Mouse (Mus musculus): Measurements from ENCODE around the gene Stab2. TPM values are rescaled to one million over a fixed set of nuclear protein-coding genes. Genes with fewer than 3 reads are reported as not detected.

Stab2 gene
- total and polyA plus RNA-seq, 3 experiments = 0.09 TPM; not detected in 2

DNA sequence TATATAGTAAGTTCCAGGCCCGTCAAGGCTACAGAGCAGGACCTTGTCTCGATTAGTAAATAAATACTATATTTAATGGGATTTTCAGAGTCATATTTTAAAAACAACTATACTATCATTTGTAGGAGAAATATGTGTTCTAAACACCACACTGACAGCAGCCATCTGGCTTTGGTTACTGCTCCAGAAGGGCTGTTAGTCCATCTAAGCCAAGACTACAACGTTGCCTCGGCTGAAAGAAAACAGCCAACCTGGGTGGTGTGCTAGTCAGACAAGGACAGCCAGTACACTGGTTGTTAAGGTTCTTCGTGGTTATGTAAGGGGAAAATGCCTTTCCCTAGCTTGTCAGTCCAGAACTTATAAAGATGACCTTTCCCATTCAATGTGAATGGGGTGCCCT, 165.2 kb downstream of the Stab2 start:
- no peak for TF ChIP-seq JUN (IDR thresholded peaks at IDR 0.05; ENCODE audit: insufficient read depth, low read depth, low read length)
- no peak for TF ChIP-seq IRF4 (IDR thresholded peaks at IDR 0.05; ENCODE audit: low read depth, low read length)
- no peak for TF ChIP-seq PAX5 (IDR thresholded peaks at IDR 0.05; ENCODE audit: low read length)
- TF ChIP-seq ZNF384 (IDR thresholded peaks at IDR 0.05; ENCODE audit: low read depth, low read length) = no peak
- no peak for TF ChIP-seq KAT2A (IDR thresholded peaks at IDR 0.05; ENCODE audit: insufficient replicate concordance, low read length)
- TF ChIP-seq RCOR1 (conservative IDR thresholded peaks at IDR 0.05; ENCODE audit: low read depth, low read length) = no peak
- no peak for TF ChIP-seq USF1 (IDR thresholded peaks at IDR 0.05; ENCODE audit: low read depth, low read length)
- TF ChIP-seq MAFK (IDR thresholded peaks at IDR 0.05; ENCODE audit: insufficient replicate concordance, low read length) = no peak
- no peak for TF ChIP-seq NRF1 (IDR thresholded peaks at IDR 0.05; ENCODE audit: low read depth, low read length)
- no peak for TF ChIP-seq UBTF (IDR thresholded peaks at IDR 0.05; ENCODE audit: low read depth, low read length)
- H3K9me3 ChIP-seq (replicated peaks; ENCODE audit: low read length) = no peaks in the 10 kb centered on the region
- no peak overlapping the region for H3K4me3 ChIP-seq (replicated peaks in 1 of 3; ENCODE audit: low read depth in 2 of 3, low read length in 2 of 3, poor library complexity in 1 of 3)
- no peak overlapping the region for H3K27ac ChIP-seq (ENCODE audit: insufficient read depth, low read depth)
- peaks cover 0 to 24% of the 10 kb centered on the region in 2 experiments; a peak in 2 of 4 replicates for H3K4me1 ChIP-seq (ENCODE audit: control insufficient read depth in 1 of 2, insufficient read depth in 2 of 2)
- H3K9ac ChIP-seq (ENCODE audit: insufficient read depth, low read depth) = no peak overlapping the region
- no peak overlapping the region for H3K4me2 ChIP-seq (ENCODE audit: insufficient read depth, low read depth, poor library complexity, severe bottlenecking)
- peaks cover 0 to 54% of the 10 kb centered on the region in 2 experiments for H3K36me3 ChIP-seq (replicated peaks in 1 of 2; ENCODE audit: control insufficient read depth in 1 of 2, insufficient read depth in 1 of 2, low read length in 1 of 2)
- H3K27me3 ChIP-seq (replicated peaks) = no peaks in the 10 kb centered on the region
- H3K79me2 ChIP-seq (replicated peaks; ENCODE audit: control insufficient read depth, extremely low read depth, insufficient read depth, poor library complexity, severe bottlenecking) = no peaks in the 10 kb centered on the region
- DNase-seq (ENCODE audit: extremely low read depth) = no peak
- in situ Hi-C loops (cut with MboI; ENCODE audit: low pct_ligation_motif_present, low pct_unique_long_range_greater_than_20kb, low sequenced_read_pairs) = no loop called here
- dilution Hi-C loops (cut with MboI; ENCODE audit: extremely low pct_ligation_motif_present, extremely low pct_unique_long_range_greater_than_20kb, low sequenced_read_pairs) = no loop called here

DNA sequence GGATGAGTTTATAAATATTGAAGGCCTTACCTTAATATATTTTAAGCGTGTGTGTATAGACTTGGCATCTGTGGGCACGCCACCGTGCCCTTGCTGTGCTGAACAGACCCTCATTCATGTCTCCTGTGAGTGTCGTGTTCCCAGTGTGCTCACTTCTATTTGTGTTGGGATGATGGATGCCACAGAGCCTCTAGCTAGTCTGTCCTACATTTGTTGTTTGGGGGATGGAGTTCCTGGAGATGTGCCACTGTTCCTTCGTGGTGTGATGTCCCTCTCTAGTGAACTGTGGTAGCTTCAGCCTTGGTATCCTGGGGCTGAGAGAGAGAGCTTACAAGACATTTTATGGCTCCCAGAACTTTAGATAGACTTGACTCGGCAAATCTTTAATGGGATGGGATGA, 169.0 kb downstream of the Stab2 start:
- H3K9ac ChIP-seq (ENCODE audit: insufficient read depth, low read depth) = no peak overlapping the region
- H3K9me3 ChIP-seq (replicated peaks; ENCODE audit: low read length) = no peaks in the 10 kb centered on the region
- TF ChIP-seq CTCF (conservative IDR thresholded peaks at IDR 0.05 in 1 of 2, IDR thresholded peaks at IDR 0.05 in 1 of 2; ENCODE audit: low read depth in 2 of 2, low read length in 2 of 2) (no peak), TBP (conservative IDR thresholded peaks at IDR 0.05; ENCODE audit: low read depth, low read length) (no peak), POLR2A (IDR thresholded peaks at IDR 0.05; ENCODE audit: low read depth, low read length) (no peak), ZMIZ1 (IDR thresholded peaks at IDR 0.05; ENCODE audit: low read depth, low read length) (no peak), ETS1 (conservative IDR thresholded peaks at IDR 0.05; ENCODE audit: low read depth, low read length) (no peak), MXI1 (IDR thresholded peaks at IDR 0.05; ENCODE audit: low read depth, low read length) (no peak), TCF12 (IDR thresholded peaks at IDR 0.05; ENCODE audit: low read depth, low read length) (no peak), GABPA (IDR thresholded peaks at IDR 0.05; ENCODE audit: insufficient replicate concordance, low read depth, low read length) (no peak), BHLHE40 (IDR thresholded peaks at IDR 0.05; ENCODE audit: low read depth, low read length) (no peak), UBTF (IDR thresholded peaks at IDR 0.05; ENCODE audit: low read depth, low read length) (no peak), USF2 (conservative IDR thresholded peaks at IDR 0.05; ENCODE audit: low read depth, low read length) (no peak), USF1 (IDR thresholded peaks at IDR 0.05; ENCODE audit: low read depth, low read length) (no peak), MYC (IDR thresholded peaks at IDR 0.05; ENCODE audit: low read depth, low read length) (no peak), KAT2A (IDR thresholded peaks at IDR 0.05; ENCODE audit: insufficient replicate concordance, low read length) (no peak), MAFK (IDR thresholded peaks at IDR 0.05; ENCODE audit: insufficient replicate concordance, low read length) (no peak), E2F4 (IDR thresholded peaks at IDR 0.05; ENCODE audit: insufficient replicate concordance, low read depth, low read length) (no peak)
- H3K4me2 ChIP-seq (ENCODE audit: insufficient read depth, low read depth, poor library complexity, severe bottlenecking) = no peak overlapping the region
- no peaks in the 10 kb centered on the region for H3K27me3 ChIP-seq (replicated peaks)
- peaks cover 19 to 78% of the 10 kb centered on the region in 2 experiments for H3K36me3 ChIP-seq (replicated peaks in 1 of 2; ENCODE audit: control insufficient read depth in 1 of 2, insufficient read depth in 1 of 2, low read length in 1 of 2)
- H3K4me1 ChIP-seq (ENCODE audit: control insufficient read depth in 1 of 2, insufficient read depth in 2 of 2) = peaks cover 0 to 11% of the 10 kb centered on the region in 2 experiments; a peak in 2 of 4 replicates
- H3K27ac ChIP-seq (ENCODE audit: insufficient read depth, low read depth) = no peak overlapping the region
- DNase-seq (ENCODE audit: extremely low read depth) = no peak
- in situ Hi-C loops (cut with MboI; ENCODE audit: low pct_ligation_motif_present, low pct_unique_long_range_greater_than_20kb, low sequenced_read_pairs) (no loop called here), dilution Hi-C loops (cut with MboI; ENCODE audit: extremely low pct_ligation_motif_present, extremely low pct_unique_long_range_greater_than_20kb, low sequenced_read_pairs) (no loop called here)
- no peaks in the 10 kb centered on the region for H3K79me2 ChIP-seq (replicated peaks; ENCODE audit: control insufficient read depth, extremely low read depth, insufficient read depth, poor library complexity, severe bottlenecking)
- no peak overlapping the region for H3K4me3 ChIP-seq (replicated peaks in 1 of 3; ENCODE audit: low read depth in 2 of 3, low read length in 2 of 3, poor library complexity in 1 of 3)
